Mouse (Mus musculus) forebrain, embryonic 14.5 days (tissue): ENCODE data around the gene Ufc1. TPM values are rescaled to one million over a fixed set of nuclear protein-coding genes. Genes with fewer than 3 reads are reported as not detected.
"Not testable (repeated sequence)": the region's sequence is repeated elsewhere in the genome, so short reads cannot be mapped to it uniquely, and the experiment has no call there.

Source experiments
- ATAC-seq: fragments of 200-750 bp; cut with Nextera tagmentation; 2 replicates; pipeline ENCODE4 v1.8.0; 2017; ENCODE audit warnings: mild to moderate bottlenecking, moderate library complexity
- DNase-seq: peaks from one replicate; pipeline ENCODE4 v3.0.0-alpha.2; 2015; ENCODE audit warnings: low spot score
- H3K27ac ChIP-seq: fragments of 300-500 bp; sonication (generic); 2 replicates; pipeline ENCODE4 v1.5.1; 2014; ENCODE audit warnings: low read depth, mild to moderate bottlenecking, control low read depth, low read length, moderate library complexity
- H3K27me3 ChIP-seq: fragments of 300-500 bp; sonication (generic); replicated peaks from 2 replicates; pipeline ENCODE4 v1.6.1; 2014; ENCODE audit warnings: low read length, control low read depth, mixed read lengths; ENCODE audit not compliant: control insufficient read depth, insufficient read depth
- H3K36me3 ChIP-seq: fragments of 300-500 bp; sonication (generic); 2 replicates; pipeline ENCODE4 v1.6.1; 2014; ENCODE audit warnings: low read length, control low read depth; ENCODE audit not compliant: control insufficient read depth, insufficient read depth
- H3K4me1 ChIP-seq: fragments of 300-500 bp; sonication (generic); 2 replicates; pipeline ENCODE4 v1.6.1; 2014; ENCODE audit warnings: antibody characterized with exemption, low read length, control low read depth; ENCODE audit not compliant: control insufficient read depth, insufficient read depth
- H3K4me2 ChIP-seq: fragments of 300-500 bp; sonication (generic); 2 replicates; pipeline ENCODE4 v1.6.1; 2014; ENCODE audit warnings: mild to moderate bottlenecking, control low read depth, low read length
- H3K4me3 ChIP-seq: fragments of 300-500 bp; sonication (generic); 2 replicates; pipeline ENCODE4 v1.5.1; 2014; ENCODE audit warnings: low read depth, low read length, control low read depth
- H3K9ac ChIP-seq: fragments of 300-500 bp; sonication (generic); 2 replicates; pipeline ENCODE4 v1.6.1; 2014; ENCODE audit warnings: mild to moderate bottlenecking, low read length, control low read depth, moderate library complexity
- H3K9me3 ChIP-seq: fragments of 300-500 bp; sonication (generic); replicated peaks from 2 replicates; pipeline ENCODE4 v1.6.1; 2016; ENCODE audit warnings: low read length, control low read depth, mixed read lengths; ENCODE audit not compliant: control insufficient read depth
- WGBS: fragments of 180-500 bp; shearing (Covaris S2); extraction: QIAGEN DNeasy Blood & Tissue Kit; methylation state at CpG from one replicate; pipeline ENCODE4 v1.1.7; 2014; 5-methylcytosine and 5-hydroxymethylcytosine counted together
- polyA plus RNA-seq: library from polyadenylated mRNA; unstranded; fragments of >200 nt; fragmentation: Nextera tagmentation; extraction: Ambion mirVana; gene quantifications from 2 replicates; pipeline ENCODE4 v1.2.1, GENCODE M21; 2014

The Ufc1 gene
- polyA plus RNA-seq, 1 experiment from 2014 or later: 127 TPM

GRCm38 (mm10) chr1:171326588-171326987, 31.8 kb upstream of the Ufc1 start:
- peaks cover 19% of the 10 kb centered on the region for H3K4me1 ChIP-seq
- ATAC-seq, H3K36me3 ChIP-seq, H3K9ac ChIP-seq, H3K4me2 ChIP-seq, H3K9me3 ChIP-seq, H3K27me3 ChIP-seq, H3K4me3 ChIP-seq, DNase-seq, H3K27ac ChIP-seq: not testable (repeated sequence)
- 88% methylated on average over 4 of the region's 4 CpGs for WGBS

- Histone ChIP-seq H3K4me3 (no peak overlapping the region), H3K9ac (no peak overlapping the region), H3K27ac (no peak overlapping the region), H3K36me3 (0 out of 2 replicates have a peak, but pooled peaks cover 3% of the 10 kb centered on the region), H3K4me2 (no peak overlapping the region), H3K27me3 (no peaks in the 10 kb centered on the region), H3K9me3 (no peaks in the 10 kb centered on the region), H3K4me1 (peaks cover 13% of the 10 kb centered on the region)
- DNase-seq: no peak
- 94% methylated on average over 2 of the region's 2 CpGs for WGBS
- no peak for ATAC-seq
These were observed 30.7 kb upstream of the Ufc1 start for GRCm38 (mm10) chr1:171325571-171325970.

DNA sequence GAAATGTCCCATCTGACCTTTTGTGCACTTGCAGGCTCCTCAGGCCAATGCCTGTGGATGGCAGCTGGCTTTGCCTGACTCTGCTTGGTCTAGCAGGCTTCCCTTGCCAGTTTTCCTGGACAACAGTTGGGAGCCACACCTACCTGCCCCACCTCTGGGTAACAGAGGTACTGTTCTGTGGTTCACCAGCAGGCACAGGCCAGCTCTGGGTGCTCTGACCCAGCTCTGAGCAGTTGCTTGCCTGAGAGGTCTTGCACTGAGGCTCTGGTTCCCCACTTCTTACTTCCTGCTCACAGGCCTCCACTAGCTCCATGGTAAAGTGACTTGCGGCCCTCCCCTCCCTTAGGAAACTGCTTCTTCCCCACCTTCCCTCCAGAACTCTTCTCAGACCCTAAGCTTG, 27.2 kb upstream of the Ufc1 start:
- Histone ChIP-seq H3K36me3 (0 out of 2 replicates have a peak, but pooled peaks cover 3% of the 10 kb centered on the region), H3K4me1 (no peaks in the 10 kb centered on the region; the same call in 1 of the 2 replicates), H3K27ac (no peak overlapping the region), H3K4me2 (no peak overlapping the region), H3K9ac (no peak overlapping the region), H3K4me3 (no peak overlapping the region), H3K9me3 (no peaks in the 10 kb centered on the region), H3K27me3 (no peaks in the 10 kb centered on the region)
- WGBS: 69% methylated on average over 1 of the region's 1 CpGs
- DNase-seq: no peak
- 0 out of 2 replicates have a peak, but pooled peaks have one; percentile 34 for ATAC-seq

GRCm38 (mm10) chr1:171321415-171321814, 26.6 kb upstream of the Ufc1 start:
- H3K4me3 ChIP-seq: no peak overlapping the region
- no peaks in the 10 kb centered on the region; the same call in 1 of the 2 replicates for H3K4me1 ChIP-seq
- no peak overlapping the region for H3K4me2 ChIP-seq
- H3K36me3 ChIP-seq: 0 out of 2 replicates have a peak, but pooled peaks cover 3% of the 10 kb centered on the region
- ATAC-seq: 0 out of 2 replicates have a peak, but pooled peaks have one; percentile 29
- H3K27ac ChIP-seq: no peak overlapping the region
- DNase-seq: peak; percentile 73
- H3K9me3 ChIP-seq: no peaks in the 10 kb centered on the region
- no peak overlapping the region for H3K9ac ChIP-seq
- no peaks in the 10 kb centered on the region for H3K27me3 ChIP-seq

DNA sequence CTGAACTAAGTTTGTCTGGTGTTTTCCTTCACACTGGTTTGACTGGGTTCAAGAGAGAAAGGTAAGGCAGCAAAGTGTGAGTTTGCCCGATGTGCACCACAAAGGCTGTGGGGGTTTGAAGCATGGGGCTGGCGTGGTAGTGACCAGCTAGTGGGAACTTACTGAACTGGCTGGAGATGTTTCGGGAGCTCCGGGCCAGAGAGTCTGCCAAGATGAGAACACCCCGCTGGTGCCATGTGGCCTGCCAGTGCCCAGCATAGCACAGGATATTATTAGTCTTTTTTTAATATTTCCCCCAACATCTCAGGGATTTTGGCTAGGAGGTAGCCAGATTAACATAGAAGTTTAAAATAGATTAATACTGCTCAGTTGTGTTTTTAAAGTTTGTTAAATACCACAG, 25.3 kb upstream of the Ufc1 start:
- no peak overlapping the region for H3K4me2 ChIP-seq
- no peaks in the 10 kb centered on the region for H3K4me1 ChIP-seq
- DNase-seq: no peak
- no peak overlapping the region for H3K4me3 ChIP-seq
- no peak overlapping the region for H3K9ac ChIP-seq
- WGBS: 12% methylated on average over 5 of the region's 5 CpGs
- H3K9me3 ChIP-seq: no peaks in the 10 kb centered on the region
- no peaks in the 10 kb centered on the region for H3K27me3 ChIP-seq
- no peak overlapping the region for H3K27ac ChIP-seq
- ATAC-seq: no peak
- no peaks in the 10 kb centered on the region for H3K36me3 ChIP-seq

DNA sequence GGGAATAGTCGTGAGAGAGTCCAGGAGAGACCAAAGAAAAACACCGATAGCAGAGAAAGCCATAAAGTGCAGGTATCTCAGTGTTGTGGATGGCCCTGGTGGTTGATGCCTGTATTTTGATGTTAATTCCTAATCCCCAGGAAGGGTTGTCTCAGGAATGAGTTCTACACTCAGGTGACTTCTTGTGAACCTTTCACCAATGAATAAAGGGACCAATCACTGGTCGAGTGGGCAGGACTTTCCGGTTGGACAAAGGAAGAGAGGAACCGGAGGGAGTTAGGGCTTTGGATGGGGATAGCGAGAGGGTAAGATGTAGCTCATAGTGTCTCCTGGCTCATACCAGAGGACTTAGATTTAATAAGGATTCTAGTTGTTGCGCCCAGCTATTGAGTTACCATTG, 24.9 kb upstream of the Ufc1 start:
- H3K27ac ChIP-seq: no peak overlapping the region
- H3K4me1 ChIP-seq: no peaks in the 10 kb centered on the region
- H3K9ac ChIP-seq: no peak overlapping the region
- no peak overlapping the region for H3K4me3 ChIP-seq
- no peaks in the 10 kb centered on the region for H3K27me3 ChIP-seq
- no peak overlapping the region for H3K4me2 ChIP-seq
- H3K36me3 ChIP-seq: no peaks in the 10 kb centered on the region
- ATAC-seq (no peak), DNase-seq (no peak)
- H3K9me3 ChIP-seq: no peaks in the 10 kb centered on the region
- WGBS: 8% methylated on average over 7 of the region's 7 CpGs

DNA sequence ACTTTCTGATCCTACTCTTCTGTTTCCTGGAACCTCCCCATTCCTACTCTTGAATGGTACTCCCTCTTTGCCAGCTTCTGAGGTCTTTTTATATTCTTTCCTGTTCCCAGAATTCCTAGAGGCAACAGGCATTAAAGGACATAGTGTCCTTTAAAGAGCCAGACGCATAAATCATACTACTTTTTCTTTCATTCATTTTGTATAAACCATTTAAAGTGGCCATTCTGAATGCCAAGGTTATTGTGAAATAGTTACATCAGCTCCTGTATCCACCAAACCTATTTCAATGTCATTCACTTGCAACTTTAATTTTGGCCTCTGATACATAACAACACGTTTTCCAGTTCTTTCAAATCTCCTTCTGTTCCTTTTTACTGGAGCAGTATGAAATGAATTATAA, 14.5 kb upstream of the Ufc1 start:
- Histone ChIP-seq H3K9ac (no peak overlapping the region), H3K27me3 (no peaks in the 10 kb centered on the region), H3K4me2 (no peak overlapping the region), H3K4me1 (no peaks in the 10 kb centered on the region), H3K9me3 (no peaks in the 10 kb centered on the region), H3K36me3 (no peaks in the 10 kb centered on the region), H3K27ac (no peak overlapping the region), H3K4me3 (no peak overlapping the region)
- 67% methylated on average over 2 of the region's 2 CpGs for WGBS
- ATAC-seq (no peak), DNase-seq (no peak)

GRCm38 (mm10) chr1:171306157-171306556, 11.3 kb upstream of the Ufc1 start:
- DNase-seq, H3K9me3 ChIP-seq: not testable (repeated sequence)
- WGBS: 70% methylated on average over 5 of the region's 5 CpGs

DNA sequence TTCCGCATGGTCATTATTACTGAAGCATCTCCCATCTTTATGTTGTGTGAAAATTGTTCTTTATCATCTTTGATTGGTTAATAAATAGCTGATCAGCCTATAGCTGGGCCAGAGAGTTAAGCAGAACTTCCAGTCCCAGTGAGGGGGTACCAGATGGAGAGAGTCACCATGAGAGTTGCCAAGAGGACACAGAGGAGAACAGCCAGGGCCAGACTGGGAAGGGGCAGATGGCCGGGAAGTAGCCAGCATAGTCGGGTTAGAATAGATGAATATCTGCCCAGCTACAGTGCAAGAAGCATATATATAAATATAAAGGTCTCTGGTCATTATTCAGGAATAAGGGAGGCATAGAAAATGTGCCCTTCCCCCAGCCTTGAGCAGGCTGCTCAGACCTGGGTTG, 3.4 kb upstream of the Ufc1 start:
- 0 out of 2 replicates have a peak, but pooled peaks cover 3% of the 10 kb centered on the region for H3K27me3 ChIP-seq
- no peak overlapping the region for H3K9ac ChIP-seq
- ATAC-seq (no peak), DNase-seq (no peak)
- H3K4me3 ChIP-seq: no peak overlapping the region
- H3K9me3 ChIP-seq: no peaks in the 10 kb centered on the region
- H3K27ac ChIP-seq: no peak overlapping the region
- H3K4me1 ChIP-seq: peaks cover 7% of the 10 kb centered on the region; the same call in 1 of the 2 replicates
- H3K36me3 ChIP-seq: no peaks in the 10 kb centered on the region
- 63% methylated on average over 3 of the region's 3 CpGs for WGBS
- no peak overlapping the region for H3K4me2 ChIP-seq

More at GRCm38 (mm10) chr1:171306157-171306556, 11.3 kb upstream of the Ufc1 start:
- H3K9ac ChIP-seq, ATAC-seq, H3K4me1 ChIP-seq, H3K27ac ChIP-seq, H3K36me3 ChIP-seq, H3K4me2 ChIP-seq, H3K4me3 ChIP-seq, H3K27me3 ChIP-seq: not testable (repeated sequence)
